Mouse (Mus musculus): ENCODE data around the gene Lims1.

Gene Lims1

GRCm38 (mm10) chr10:58350600-58350999, 27.3 kb downstream of the Lims1 start:
- no peak for DNase-seq (ENCODE audit: low spot score)

GRCm38 (mm10) chr10:58351670-58352069, 28.4 kb downstream of the Lims1 start:
- DNase-seq (ENCODE audit: low spot score): no peak

GRCm38 (mm10) chr10:58352364-58352763, 29.1 kb downstream of the Lims1 start:
- no peak for DNase-seq (ENCODE audit: low spot score)

GRCm38 (mm10) chr10:58354561-58354960, 31.3 kb downstream of the Lims1 start:
- no peak for DNase-seq (ENCODE audit: low spot score)

- no peak for DNase-seq (ENCODE audit: low spot score)
Measured at GRCm38 (mm10) chr10:58356460-58356859, 33.2 kb downstream of the Lims1 start.

GRCm38 (mm10) chr10:58359123-58359522, 35.9 kb downstream of the Lims1 start:
- DNase-seq (ENCODE audit: low spot score): peak; percentile 29

GRCm38 (mm10) chr10:58359952-58360351, 36.7 kb downstream of the Lims1 start:
- peak; percentile 24 for DNase-seq (ENCODE audit: low spot score)

GRCm38 (mm10) chr10:58362745-58363144, 39.5 kb downstream of the Lims1 start:
- no peak for DNase-seq (ENCODE audit: low spot score)

- peak; percentile 55 for DNase-seq (ENCODE audit: low spot score)
Measured at GRCm38 (mm10) chr10:58364770-58365515, 41.7 kb downstream of the Lims1 start.

GRCm38 (mm10) chr10:58368791-58369706, 45.8 kb downstream of the Lims1 start:
- no peak for DNase-seq (ENCODE audit: low spot score)

- no peak for DNase-seq (ENCODE audit: low spot score)
Measured at GRCm38 (mm10) chr10:58369707-58370093, 46.4 kb downstream of the Lims1 start.

- no peak for DNase-seq (ENCODE audit: low spot score)
Measured at GRCm38 (mm10) chr10:58370143-58370542, 46.9 kb downstream of the Lims1 start.

- no peak for DNase-seq (ENCODE audit: low spot score)
Measured at GRCm38 (mm10) chr10:58370559-58370958, 47.3 kb downstream of the Lims1 start.

GRCm38 (mm10) chr10:58371279-58371842, 48.1 kb downstream of the Lims1 start:
- peak; percentile 74 for DNase-seq (ENCODE audit: low spot score)

- no peak for DNase-seq (ENCODE audit: low spot score)
Measured at GRCm38 (mm10) chr10:58372430-58373030, 49.3 kb downstream of the Lims1 start.

GRCm38 (mm10) chr10:58373829-58374228, 50.6 kb downstream of the Lims1 start:
- no peak for DNase-seq (ENCODE audit: low spot score)

GRCm38 (mm10) chr10:58377592-58378197, 54.4 kb downstream of the Lims1 start:
- DNase-seq (ENCODE audit: low spot score): peak; percentile 46

GRCm38 (mm10) chr10:58378380-58378779, 55.1 kb downstream of the Lims1 start:
- DNase-seq (ENCODE audit: low spot score): no peak

- no peak for DNase-seq (ENCODE audit: low spot score)
Measured at GRCm38 (mm10) chr10:58379699-58380098, 56.4 kb downstream of the Lims1 start.

- no peak for DNase-seq (ENCODE audit: low spot score)
Measured at GRCm38 (mm10) chr10:58381904-58382303, 58.6 kb downstream of the Lims1 start.

GRCm38 (mm10) chr10:58382621-58383101, 59.4 kb downstream of the Lims1 start:
- DNase-seq (ENCODE audit: low spot score): no peak

- no peak for DNase-seq (ENCODE audit: low spot score)
Measured at GRCm38 (mm10) chr10:58383282-58383681, 60.0 kb downstream of the Lims1 start.

Measured in urinary bladder, postnatal 14 days (tissue).